Mouse (Mus musculus): ENCODE data around the gene Foxj2.

DNA sequence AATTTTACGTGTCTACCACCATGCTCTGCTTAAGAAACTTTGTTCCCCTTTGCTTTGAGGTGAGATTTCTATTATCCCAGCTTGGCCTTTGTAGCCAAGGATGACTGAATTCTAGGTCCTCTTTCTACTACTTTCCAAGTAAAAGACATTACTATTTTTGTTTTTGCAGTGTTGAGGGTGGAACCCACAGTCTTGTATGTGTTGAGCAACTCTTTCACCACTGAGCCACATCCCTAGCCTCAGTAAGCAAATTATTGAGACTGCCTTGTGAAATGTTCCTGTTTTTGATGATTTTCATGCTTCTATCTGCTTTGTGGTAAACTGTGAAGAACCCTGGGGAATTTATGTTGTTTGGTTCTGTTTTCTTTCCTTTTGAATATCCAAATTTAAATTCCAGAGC lies 43.2 kb downstream of the Foxj2 start:
- no peak for TF ChIP-seq CTCF (conservative IDR thresholded peaks at IDR 0.05; ENCODE audit: low read length)
- TF ChIP-seq POU5F1 (IDR thresholded peaks at IDR 0.05; ENCODE audit: borderline replicate concordance, low read length) = no peak

All from E14TG2a.4 (cell line).